Mouse (Mus musculus) adrenal gland, postnatal 10 days (tissue): ENCODE results near the gene Scfd2. TPM values are rescaled to one million over a fixed set of nuclear protein-coding genes. Genes with fewer than 3 reads are reported as not detected.

Experiments used
- DNase-seq: peaks from one replicate; pipeline ENCODE4 v3.0.0; 2021; ENCODE audit warnings: mixed read lengths
- total RNA-seq, 2 experiments: library from RNA; stranded (reverse); gene quantifications; 2 replicates each; pipeline ENCODE4 v1.2.3; 2021

Scfd2 gene
- total RNA-seq, 2 experiments from 2014 or later, result 16.5 to 19.9 TPM

DNA sequence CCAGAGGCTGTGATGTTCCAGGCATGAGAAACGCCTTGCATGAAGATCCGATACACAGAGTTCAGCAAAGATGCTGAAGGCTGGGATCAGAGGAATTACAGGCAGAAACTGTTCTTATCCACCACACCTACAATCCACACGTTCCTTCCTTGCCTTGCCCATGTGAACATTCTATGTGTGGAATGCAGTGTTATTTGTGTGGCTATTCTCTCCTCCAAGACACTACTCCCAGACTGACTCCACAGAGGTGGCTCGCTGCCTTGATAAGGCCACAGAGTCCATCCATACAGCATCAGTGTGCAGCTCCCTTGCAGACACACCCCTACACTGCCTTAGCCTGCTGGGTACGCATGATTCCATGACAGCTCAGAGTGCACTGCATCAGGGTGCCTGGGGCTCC lies 221.5 kb downstream of the Scfd2 start:
- DNase-seq, result no peak

DNA sequence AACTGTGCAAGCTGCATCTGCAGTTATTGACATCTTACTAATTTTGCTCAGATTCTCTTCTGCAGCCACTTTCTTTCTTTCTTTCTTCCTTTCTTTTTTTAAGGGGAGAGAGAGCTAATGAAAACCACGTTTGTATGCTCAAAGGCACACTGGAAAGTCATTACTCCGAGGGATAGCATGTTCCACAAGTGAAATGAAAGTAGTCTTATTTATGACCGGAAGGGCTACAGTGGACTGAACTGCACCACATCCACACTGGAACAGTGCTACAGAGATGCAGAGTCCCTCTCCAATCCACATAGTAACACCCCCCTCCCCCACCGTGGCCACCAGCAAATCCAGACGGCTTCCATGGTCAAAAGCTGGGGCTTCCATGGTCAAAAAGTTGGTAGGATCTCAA lies 224.3 kb downstream of the Scfd2 start:
- DNase-seq, result no peak

DNA sequence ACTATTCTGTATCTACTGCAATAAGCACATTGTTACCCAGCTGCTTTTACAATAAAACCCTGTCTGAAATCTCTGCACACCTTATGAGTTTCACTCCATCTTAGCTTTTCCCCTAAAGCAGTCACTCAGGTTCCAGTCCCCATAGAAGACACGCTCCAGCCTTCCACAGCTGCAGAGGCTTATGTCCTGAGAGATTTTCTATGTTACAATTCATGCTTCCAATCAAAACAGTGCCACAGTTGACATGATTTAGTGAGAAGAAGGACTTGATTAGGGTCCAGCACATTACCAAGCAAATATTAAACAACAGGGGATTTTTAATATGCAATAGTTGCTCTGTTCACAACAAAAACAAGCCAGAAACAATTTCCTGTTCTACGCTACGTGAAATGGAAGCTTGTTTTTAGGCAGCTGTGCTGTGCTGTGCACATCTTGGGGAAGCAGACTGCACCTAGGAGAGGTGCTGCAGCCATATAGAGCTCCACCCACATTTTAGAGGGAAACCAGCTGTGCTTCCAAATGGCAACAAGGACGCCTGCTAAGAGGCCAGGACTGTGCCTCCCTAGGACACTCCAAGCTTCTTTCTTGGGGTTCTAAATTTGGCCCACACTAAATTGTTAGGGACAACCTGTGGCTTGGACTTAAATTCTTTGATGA lies 225.9 kb downstream of the Scfd2 start:
- DNase-seq, result no peak

DNA sequence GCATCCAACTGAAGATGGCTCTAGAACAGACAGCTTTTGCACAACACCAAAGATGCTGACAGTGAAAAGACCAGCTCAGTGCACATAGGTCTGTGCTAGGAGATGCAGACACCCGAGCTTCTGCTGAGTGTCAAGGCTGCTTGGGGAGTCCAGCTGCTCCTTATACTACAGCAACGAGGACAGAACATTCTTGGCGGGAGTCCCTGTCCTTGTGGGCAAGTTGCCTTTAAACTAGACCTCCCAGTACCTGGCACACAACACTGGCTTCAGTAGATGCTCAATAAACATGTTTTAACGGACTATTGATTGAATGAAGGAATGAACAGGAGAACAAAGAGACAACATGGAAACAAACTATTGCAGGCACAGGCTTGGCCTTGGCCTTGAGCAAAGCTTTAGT lies 226.8 kb downstream of the Scfd2 start:
- DNase-seq, result peak; percentile 62

DNA sequence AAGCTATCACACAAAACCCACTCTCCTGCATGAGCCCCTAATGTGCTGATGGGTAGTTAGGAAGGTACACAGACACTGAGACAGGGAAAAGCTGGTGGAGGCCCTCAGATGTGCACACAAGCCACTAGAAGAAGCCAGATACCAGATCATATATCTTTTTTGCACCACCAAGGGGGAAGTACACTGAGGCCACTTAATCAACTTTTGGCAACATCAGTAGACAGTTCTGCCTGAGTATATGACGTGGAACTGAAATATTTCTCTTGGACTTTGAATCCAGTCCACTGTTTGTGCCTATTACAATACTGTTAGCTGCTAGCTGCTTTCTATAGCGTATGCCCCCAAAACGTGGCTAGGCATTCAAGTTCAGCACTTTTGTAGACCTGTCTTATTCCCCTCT lies 229.2 kb downstream of the Scfd2 start:
- DNase-seq, result no peak

DNA sequence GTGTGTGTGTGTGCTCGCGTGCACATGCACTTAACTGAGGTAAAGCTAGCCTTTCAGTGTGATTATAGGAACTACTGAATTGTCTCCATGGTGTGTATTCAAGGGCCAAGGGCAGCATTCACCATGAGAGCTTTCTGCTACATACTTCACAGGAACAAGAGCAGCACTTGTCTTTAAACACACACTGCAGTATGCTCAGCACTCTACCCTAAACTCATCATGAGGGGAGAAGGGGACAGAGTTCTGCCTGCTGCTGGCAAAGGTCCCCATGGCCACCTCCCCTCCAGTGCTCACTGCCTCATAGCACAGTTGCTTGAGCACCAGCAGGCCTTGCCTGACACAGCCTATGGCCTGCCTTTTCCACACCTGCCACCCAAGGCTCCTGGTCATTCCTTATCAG lies 230.1 kb downstream of the Scfd2 start:
- no peak for DNase-seq

DNA sequence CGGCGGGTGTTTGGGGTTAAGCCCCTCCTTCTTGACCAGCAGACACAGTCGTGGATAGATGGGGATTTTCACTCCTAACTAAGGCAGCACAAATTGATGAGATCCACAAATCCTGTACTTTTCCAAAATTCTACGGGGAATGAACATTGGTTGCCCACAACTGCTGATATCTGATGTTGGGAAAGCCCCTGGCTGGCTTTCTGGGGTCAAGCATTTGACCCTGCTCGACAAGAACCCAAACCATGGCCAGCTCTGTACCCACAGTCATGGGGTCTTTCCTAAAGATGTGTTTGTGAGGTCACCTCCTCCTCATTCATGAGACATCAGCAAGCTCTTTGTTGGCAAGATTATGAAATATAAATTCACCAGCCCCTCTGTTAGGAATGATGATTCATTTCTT lies 230.6 kb downstream of the Scfd2 start:
- DNase-seq, result no peak

DNA sequence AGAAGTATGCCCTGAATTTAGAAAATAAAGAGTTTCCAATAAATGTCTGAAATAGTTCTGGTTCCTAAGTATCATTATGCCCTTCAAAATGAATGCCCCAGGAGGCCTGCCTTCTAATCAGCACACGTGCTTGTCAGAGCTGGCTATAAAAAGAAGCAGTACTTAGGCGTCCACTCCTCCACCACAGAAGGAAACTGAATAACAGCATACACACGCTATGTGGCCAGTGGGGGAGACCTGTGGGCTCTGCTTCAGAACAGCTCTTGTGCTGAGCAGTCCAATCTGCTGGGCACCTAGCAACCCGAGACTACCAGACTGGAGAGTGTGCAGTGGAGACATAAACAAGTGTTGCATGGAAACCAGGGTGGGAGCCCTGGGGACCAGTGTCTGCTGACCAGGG lies 231.4 kb downstream of the Scfd2 start:
- DNase-seq, result no peak

DNA sequence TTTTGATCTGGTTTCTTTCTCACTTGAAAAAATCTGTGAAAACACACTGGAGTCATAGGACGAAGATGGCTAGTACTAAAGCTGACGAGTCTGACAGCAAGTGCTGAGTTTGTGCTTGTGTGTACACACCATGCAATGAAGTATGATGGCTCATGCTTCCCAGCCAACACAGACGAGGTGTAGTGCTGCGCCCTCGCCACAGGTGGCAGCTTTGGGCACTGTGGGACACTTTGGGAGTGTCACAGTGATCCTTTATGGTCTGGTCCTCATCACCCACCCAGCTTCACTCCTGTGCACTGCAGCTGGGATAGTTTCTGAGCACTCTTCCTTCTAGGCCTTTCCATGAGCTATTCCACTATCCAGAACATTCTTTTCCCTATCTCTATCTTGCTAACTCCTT lies 234.4 kb downstream of the Scfd2 start:
- DNase-seq, result no peak

DNA sequence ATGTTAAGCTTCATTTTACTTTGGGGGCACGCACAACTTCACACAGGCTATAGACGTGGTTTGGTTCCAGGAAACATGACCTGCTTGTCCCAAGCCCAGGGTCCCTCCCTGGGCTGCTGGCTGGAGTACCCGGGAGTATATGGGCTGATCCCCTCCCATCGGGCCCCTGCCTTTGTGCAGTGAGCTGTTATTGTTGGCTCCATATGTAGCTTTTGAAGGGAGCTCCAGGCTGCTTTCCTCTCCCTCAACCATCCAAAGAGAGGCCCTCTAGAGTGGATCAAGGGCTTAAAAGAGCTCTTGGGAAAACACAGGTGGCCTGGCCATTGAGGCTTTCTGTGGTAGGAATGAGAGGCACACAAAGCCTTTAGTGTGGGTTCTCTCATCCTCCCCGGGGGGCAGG lies 235.5 kb downstream of the Scfd2 start:
- DNase-seq, result no peak

DNA sequence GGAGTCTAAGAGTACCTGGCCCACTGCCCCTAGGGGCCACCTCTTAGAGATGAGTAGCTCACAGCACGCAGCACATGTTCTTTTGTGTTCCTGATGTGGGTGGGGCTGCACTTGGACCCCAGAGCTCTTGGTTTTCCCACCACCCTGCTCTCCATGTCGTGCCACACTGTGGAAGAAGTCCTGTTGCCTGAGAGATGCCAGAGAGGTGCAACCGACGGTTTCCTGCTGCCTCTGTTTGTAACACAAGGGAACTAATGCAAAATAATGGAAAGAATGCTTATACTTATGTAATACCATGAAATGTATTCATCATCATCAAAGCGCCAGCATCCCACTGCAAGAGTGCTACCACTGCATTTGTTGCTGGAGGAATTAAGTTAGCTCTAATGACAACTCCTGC lies 238.0 kb downstream of the Scfd2 start:
- DNase-seq, result no peak

DNA sequence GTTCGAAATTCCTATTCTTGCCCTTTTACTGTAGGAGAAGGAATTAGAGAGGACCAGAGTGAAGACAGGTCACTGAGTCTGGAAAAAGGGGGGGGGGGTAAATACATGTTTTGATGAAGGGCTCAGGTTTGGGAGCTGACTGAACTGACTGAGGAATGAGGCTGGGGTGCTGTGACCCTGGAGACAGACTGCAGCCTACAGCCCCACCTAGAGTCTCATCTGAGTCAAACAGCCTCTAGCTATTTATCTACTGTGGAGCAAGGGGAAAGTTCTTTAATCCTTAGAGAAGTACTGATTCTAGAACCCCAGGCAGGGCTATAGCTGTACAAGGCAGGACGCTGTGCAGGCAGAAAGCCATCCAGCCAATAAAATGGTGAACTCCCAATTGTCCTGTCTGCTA lies 239.5 kb downstream of the Scfd2 start:
- no peak for DNase-seq

DNA sequence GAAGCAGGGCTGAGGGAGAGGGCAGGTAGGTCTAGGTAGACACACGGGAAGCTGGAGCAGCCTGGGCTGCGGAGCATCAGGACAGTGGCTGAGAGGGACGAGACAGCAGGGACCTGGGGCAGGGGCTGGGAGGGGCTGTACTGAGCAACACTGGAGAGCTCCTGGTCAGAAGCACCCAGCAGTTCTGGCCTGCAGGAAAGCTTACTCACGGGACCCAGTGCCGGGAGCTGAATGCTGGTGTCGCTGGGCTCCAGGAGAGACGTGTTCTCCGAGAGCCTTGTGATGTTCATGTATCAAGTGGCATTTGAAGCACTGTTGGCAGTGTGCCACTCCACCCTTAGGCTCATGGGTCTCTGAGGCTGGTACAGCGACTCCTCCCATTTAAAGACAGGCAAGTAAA lies 240.0 kb downstream of the Scfd2 start:
- no peak for DNase-seq

DNA sequence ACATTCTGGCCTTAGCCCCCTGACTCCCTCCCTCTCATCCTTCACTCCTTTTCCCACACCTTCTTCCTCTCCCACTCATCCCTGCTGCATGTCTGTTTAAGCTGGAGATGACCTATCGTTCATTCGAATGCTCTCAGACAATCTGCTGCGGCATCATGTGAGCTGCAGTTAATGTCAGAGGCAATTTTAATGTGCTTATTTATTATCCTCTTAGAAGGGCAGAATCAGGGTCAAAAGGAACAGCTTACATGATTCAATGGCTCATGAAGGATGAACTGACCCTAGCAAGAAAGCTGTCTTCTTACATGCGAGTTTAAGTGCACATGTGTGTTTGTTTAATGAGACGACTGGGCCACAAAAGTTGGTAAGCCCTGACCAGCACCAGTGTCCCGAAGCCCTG lies 241.6 kb downstream of the Scfd2 start:
- DNase-seq, result no peak

DNA sequence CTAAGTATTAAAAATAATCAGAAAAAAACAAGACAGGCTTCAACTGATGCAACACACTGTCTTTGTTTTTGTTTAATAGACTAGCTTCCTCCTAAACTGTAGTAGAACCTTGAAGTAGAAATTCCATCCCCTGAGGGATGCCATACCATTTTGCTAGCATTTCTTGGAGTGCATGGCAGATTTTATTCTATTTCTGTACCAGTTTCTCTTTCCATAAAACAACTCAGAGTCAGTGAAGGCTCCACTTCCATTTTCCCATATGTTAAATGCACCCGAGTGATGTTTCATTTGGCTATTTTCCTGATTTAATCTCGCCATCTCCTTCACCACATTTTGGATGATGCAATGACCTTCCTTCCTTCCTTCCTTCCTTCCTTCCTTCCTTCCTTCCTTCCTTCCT lies 243.4 kb downstream of the Scfd2 start:
- no peak for DNase-seq

DNA sequence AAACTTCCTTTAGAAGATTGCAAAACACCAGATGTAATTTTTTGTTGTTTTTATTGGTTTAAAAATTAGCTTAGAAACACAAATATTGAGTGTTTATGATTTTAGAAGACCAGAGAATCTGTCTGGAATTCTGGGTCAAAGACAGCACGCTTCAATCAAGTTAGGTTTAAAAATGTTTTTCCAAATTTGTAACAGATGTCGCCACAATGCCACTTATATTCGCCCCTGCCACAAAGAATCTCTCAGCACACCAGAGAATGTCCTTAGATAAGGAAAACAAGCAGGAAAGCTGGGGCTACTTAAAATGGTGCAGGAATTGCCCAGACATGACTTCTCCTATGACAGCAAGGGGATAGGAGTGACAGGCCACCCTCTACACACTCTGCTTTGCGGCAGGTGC lies 245.3 kb downstream of the Scfd2 start:
- no peak for DNase-seq

DNA sequence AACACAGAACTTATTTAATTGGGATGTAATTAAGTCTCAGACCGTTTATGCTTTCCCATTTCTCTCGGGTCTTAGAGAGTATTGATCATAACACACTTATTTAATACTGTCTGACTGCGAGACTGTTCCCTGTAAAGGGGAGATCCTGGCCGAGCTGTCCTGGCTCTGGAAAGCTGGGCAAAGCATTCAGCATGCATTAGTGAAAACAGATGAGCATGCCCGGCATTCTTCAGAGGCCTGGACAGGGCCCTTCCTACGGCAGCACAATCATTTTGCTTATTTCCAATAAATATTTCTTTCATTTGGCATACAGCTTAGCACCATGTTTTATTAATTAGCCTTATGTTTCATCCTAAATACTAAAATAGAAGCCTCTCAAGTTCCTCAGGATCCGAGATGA lies 245.8 kb downstream of the Scfd2 start:
- no peak for DNase-seq

DNA sequence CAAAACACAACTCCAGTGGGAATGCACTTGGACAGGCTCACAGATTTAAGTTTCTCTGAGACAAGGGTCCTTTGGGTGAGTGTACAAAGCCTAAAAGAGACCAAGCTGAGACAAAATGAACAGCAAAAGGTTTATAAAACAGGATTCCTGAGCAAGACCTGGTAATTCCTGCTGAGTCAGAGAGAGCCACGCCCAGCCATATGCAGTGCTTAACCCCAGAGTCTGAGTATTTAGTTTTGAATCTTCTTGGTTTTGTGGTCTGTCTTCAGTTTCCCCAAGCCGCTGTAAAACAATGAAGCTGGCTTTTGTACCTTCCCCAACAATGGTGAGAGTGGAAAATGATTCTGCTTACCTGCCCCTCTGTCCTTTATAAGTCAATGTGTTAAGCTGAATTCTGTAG lies 246.3 kb downstream of the Scfd2 start:
- DNase-seq, result no peak

DNA sequence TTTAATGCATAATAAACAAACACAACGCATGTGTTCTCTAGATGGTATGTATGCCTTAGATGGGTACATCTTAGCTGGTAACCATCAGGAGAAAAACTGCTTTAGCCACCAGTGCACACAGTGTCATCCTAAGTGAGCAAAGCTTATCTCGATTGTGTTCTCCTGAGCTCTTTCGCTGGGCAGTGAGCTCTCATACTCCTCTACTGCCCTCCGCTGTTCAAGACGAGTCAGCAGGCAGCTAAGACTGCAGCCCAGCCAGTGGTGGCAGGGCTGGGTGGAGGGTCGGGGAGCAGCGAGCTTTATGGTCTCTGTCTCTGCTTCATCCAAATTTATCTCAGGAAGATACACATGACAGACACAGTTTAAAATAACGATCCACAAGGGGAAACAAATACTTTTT lies 248.0 kb downstream of the Scfd2 start:
- peak; percentile 38 for DNase-seq

DNA sequence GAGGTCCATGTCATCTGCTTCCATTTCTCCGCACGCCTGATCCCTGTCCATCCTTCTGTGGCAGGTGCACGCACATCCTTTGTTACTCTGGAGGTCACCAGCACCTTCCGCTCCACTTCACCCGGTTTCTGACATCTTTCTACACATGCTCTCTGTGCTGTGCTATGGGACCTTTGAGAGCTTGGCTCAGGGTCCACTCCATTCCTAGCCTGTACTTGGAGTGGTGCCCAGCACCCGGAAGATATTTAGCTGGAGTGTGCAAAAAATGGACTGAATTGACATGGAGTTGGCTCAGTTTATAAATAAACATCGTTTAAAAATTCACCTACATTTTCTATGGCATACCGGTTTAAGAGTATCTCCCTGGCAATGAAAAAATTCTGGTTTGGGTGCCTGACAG lies 250.1 kb downstream of the Scfd2 start:
- DNase-seq, result peak; percentile 37

DNA sequence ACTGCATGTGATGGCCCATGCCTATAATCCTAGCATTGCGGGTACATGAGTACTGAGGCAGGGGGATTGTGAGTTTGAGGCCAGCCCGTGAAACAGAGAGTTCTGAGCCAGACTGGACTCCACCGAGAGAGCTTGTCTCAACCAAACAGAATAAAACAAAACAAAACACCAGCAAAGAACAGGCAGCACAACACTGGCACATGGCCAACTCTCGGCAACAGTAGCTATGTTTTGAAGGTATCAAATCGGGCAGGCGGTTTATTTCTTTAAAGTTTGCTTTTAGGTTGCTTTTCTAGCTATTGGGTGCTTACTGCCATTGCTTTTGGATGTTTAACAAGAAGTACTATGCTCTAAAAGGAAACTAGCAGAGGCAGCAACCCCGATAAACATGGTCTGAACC lies 251.9 kb downstream of the Scfd2 start:
- no peak for DNase-seq

DNA sequence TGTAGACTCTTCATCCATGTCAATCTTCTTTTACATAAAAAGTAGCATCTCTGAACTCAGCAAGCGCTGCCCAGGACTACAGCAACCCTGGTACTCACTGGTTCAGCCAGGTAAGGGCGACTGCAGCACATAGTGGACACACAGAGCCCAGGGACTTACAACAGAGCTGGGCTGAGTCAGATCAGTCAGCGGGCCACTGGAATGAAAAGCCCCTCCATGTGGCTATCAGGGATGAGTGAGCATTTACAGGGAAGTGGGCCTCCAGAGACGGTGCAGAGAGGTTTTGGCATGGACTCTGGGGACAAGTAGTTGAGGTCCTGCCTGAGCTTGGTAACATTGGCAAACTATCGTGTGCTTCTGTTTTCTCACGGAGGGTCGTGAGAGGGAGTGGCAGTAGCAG lies 253.1 kb downstream of the Scfd2 start:
- no peak for DNase-seq

DNA sequence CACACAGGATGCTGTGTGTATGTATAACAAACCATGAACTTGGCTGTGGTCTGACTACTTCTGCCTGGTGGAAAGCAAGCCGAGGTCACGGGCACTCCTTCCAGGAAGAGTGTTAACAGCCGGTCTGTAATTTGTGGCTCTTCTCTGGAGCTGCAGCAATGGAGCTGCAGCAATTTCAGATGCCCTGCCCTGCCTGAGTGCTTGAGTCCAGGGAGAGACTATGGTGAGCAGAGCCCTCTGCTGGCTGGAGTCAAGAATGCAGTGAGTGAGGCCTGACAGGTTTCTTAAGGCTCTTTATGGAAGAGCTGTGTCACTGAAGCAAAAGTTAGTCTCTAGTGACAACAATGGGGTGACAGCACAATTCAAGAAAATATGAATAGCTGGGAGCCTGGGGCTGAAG lies 253.8 kb downstream of the Scfd2 start:
- peak; percentile 92 for DNase-seq

DNA sequence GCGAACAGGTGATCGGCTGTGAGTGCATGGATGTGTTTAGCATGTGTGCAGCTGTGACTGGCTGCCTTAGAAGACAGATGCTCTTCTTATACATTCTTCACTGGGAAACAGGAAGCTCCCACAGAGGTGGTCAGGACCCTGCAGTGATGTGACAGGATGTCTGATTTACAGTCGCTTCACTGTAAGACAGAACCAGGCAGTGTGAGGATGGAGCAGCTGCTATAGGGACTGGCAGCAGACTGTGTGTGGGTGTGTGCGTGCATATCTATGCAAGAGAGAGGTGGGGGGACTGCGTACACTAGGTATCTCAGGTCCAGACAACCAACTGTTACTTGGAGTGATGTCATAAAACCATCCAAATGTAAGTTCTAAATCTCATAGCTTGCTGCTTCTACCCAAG lies 254.3 kb downstream of the Scfd2 start:
- no peak for DNase-seq

DNA sequence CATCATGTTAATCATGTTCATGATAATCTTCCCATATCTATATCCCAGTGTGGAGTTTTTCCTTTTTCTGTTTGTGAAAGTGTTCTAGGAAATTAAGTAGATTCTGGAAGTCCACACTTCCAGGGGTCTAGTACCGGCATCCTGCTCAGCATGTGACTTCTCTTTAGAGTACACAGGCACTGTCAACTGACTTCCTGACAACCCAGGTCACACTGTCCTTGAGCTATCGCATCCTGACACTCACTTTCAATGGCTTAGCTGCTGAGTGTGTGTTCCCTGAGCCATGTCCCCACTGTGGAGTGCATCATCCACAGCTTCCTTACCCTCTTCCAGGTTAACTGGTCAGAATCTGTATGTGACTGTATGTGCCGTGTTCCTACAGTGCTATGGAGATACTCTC lies 258.2 kb downstream of the Scfd2 start:
- no peak for DNase-seq
